Mouse (Mus musculus) telencephalon, adult 2 months (tissue): ENCODE results near the gene Insc.
A peak's percentile ranks its signal among the peaks of the same experiment; 100 is the strongest.

Experiments used
- DNase-seq: peaks from one replicate; pipeline ENCODE4 v3.0.0-alpha.2; 2011; ENCODE audit warnings: low read depth, low spot score

Insc gene

GRCm38 (mm10) chr7:114822736-114823135, 79.2 kb downstream of the Insc start:
- DNase-seq: no peak

DNA sequence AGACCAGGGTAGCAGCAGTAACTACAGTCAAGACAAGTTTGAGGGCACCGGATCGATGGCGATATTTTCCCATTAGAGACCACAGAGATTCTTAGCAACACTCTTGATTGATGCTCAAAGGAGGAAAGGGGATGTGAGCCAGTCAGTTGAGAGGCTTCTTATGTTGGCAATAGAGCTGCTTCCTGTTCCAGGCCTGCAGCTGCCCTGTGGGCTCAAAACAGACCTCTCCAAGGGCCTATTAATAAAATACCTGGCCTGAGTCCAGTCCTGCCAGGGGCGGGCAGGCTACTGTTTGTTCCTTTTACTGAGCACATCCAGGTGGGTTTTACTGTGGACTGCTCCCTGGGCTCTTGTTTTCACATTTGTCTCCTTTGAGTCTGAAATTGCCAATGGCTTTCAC, 83.9 kb downstream of the Insc start:
- DNase-seq: no peak

DNA sequence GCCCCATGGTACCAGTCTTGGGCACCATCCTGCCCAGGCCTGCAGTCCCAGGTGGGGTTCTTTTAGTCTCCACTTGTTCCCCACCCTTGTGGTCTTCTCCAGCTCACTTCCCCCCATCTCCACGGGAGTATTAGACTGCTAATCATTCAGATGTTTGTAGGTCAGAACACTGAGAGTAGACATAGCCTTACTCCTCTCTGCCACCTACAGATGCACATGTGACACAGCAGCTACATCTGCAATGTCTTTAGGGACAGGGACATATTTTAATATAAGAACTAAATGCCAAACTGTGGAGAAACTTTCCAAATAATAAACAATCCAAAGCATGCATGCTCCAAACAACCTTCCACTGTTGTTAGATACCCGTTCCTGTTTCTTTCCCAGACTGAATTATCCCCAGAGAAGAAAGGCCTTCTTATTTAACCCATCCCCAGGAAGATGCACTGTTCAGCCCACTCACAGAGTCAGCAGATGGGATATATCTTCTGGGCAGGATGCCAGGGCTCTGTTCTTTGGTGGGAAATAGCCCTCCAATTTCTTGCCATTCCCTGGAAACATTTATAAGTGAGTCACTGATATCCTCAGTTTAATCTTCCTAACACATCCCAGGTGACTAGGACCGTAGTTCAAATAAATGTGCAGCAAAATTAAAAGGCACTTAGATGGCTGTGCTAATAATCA, 88.9 kb downstream of the Insc start:
- peak; percentile 27 for DNase-seq

- no peak for DNase-seq
Observed at GRCm38 (mm10) chr7:114834504-114834903, 91.0 kb downstream of the Insc start.

GRCm38 (mm10) chr7:114837268-114837667, 93.8 kb downstream of the Insc start:
- DNase-seq: peak; percentile 71

GRCm38 (mm10) chr7:114840029-114840745, 96.7 kb downstream of the Insc start:
- DNase-seq: no peak

DNA sequence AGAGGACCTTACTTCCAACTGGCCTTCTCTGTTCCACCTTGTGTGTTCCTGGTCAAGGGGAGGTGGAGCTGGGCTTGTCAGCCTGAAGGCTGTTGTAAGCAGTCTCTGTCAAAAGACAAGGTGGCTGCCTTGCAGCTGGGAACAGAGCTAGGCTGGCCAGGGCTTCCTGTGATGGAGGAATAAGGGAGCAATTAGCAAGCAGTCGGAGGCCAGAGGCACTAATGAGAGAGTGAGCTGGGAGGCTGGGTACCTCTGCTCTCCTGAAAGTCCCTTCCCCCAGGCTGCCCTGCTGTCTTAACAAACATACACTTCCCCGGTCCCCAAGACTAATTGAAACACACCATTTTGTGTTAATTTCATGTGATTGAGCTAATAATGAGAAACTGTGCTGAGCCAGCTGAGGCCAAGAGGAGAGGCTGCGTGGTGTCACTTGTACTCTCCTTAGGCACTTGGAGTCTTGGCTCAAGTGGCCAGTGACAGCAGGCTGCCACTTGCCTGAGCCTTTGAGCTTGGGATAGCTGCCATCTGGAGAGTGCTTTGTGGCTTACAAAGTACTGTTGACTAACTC, 99.2 kb downstream of the Insc start:
- DNase-seq: no peak

DNA sequence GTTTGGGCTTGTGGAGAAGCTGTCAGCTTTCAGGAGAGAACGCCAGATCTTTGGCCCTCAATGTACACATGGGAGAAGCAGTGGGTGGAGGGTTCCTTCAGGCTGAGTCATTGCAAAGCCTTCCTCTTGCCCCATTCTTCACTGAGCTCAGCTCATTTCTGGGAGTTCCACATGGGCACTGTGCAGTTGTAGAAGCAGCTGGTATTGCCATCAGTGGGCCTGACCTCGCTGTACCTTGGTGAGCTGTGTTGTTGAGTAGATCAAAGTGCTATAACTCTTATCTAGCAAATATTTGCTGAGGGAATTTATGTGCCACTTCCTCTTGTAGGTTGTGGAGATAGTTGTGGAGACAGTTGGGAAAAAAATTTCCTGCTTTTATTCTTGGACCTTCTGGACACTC, 103.7 kb downstream of the Insc start:
- DNase-seq: no peak

- DNase-seq: no peak
Observed at GRCm38 (mm10) chr7:114852387-114852786, 108.9 kb downstream of the Insc start.

- no peak for DNase-seq
Observed at GRCm38 (mm10) chr7:114854169-114854568, 110.7 kb downstream of the Insc start.

DNA sequence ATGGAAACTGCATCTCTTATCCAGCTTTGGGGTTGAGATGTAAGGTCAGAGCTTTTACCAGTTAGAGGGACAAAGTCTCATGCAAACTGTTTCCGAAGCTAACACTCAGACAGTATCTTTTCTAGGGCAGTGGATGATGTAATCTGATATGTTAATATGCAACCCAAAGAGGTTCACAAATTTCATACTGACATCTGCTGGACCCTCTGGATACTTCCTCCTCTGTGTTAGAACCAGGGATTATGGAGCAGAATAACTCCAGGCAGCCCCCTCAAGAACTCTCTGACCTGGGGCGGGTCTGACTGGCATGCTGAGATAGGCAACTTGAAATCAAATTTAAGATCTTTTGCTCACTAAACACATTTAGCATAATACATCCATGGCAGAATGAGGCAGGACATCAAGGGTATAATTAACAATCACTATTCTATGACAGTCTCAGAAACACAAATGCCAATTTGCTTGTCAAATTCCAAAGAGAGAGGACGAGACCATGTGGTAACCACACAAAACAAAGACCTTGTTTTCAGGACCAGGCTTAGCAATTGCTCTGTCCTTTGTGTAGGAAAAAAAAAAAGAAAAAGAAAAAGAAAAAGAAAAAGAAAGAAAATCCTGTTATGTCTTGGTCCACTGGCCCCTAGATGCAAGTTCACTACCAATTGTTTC, 117.5 kb downstream of the Insc start:
- DNase-seq: no peak

GRCm38 (mm10) chr7:114873315-114874012, 130.0 kb downstream of the Insc start:
- DNase-seq: no peak

DNA sequence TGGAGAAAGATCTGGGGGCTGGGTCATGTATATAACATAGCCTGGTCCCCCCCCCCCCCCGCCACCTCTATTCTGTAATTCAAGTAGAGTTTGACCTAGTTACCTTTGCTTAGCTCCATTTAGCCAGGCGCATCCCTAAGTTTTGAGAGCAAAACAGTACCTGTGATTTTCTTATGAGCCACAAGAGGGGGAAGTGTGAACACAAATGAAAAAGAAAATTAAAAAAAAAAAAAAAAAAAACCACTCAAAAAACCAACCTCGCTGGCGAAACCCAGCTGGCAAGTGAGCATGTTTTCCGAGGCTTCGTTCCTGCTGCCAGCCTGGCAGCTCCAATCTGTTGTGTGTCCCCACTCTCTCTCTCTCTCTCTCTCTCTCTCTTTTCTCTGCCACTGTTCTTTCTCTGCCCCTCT, 130.5 kb downstream of the Insc start:
- DNase-seq: peak; percentile 65

- DNase-seq: no peak
Observed at GRCm38 (mm10) chr7:114874579-114874978, 131.1 kb downstream of the Insc start.

- DNase-seq: no peak
Observed at GRCm38 (mm10) chr7:114883602-114884001, 140.1 kb downstream of the Insc start.

- DNase-seq: no peak
Observed at GRCm38 (mm10) chr7:114886933-114887332, 143.4 kb downstream of the Insc start.

DNA sequence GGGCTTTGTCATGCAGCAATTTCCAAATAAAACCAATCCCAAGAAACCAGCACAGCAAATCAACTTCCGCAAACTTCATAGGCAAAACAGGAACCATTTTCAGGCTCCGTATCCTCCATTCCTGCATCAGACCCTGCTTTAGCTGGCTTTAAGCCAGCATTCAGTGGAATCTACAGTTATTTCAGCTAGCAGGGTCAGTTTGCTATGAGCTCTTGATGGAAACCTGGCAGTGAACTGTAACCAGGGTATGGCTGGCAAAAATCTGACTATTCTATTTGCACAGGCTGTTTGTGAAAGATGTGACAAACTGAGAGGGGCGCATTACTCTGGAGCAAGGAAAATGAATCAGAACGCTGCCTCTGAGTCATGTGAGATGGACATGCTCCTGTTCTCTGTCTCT, 146.7 kb downstream of the Insc start:
- DNase-seq: no peak

GRCm38 (mm10) chr7:114892618-114893257, 149.2 kb downstream of the Insc start:
- DNase-seq: no peak

- no peak for DNase-seq
Observed at GRCm38 (mm10) chr7:114893889-114894288, 150.4 kb downstream of the Insc start.

DNA sequence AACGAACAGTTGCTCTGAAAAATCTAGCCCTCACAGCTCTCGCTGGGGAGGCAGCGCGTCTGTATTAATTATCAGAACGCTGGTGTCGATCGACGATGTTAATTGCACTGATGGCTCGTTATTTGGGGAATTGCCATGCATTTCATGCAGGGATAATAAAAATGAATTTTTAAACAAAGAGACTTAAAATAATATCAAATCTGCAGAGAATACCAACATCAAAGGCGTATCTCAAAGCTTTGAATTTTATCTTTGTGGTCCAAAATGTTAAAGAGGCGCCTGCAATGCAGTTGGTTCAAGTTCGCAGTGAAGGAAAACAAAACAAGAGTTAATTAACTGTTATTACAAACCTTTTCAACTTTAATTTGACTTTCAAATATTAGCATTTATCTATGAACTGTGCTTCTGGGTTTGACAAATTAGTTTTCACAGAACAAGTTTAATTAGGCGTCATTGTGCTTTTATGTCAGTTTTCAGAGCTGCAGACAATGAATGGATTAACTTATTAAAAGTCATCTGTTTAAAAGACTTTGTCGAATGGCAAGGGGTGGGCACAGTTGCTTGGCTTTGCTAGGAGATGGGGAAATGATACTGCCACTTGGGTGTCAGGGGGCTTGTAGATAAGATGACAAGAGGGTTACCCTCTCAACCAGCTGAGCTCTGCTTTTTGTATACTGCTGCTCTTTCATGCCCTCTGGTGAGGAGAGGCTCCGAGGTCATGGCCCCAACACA, 153.6 kb downstream of the Insc start:
- DNase-seq: no peak
